In genomic region chr13:74390371-74390990, GRCm38 (mm10) we compare ENCODE assay signal across 7 mouse cellular contexts. TPM values are rescaled to one million over a fixed set of nuclear protein-coding genes. Genes with fewer than 3 reads are reported as not detected.
DNase-seq lines count a peak whose midpoint lies in the region; ATAC-seq lines count a peak whose summit lies in the region.

Gene Zfp72 (minus strand): TSS chr13:74390836.

- no peaks in the 10 kb centered on the region for H3K36me3 ChIP-seq in limb, embryonic 10.5 days
- H3K36me3 ChIP-seq in midbrain, embryonic 12.5 days, result no peaks in the 10 kb centered on the region

- peak within 1 kb of the TSS; percentile 65 for H3K4me3 ChIP-seq in limb, embryonic 10.5 days
- peak within 1 kb of the TSS; percentile 49 for H3K4me3 ChIP-seq in midbrain, embryonic 12.5 days

- peak; percentile 62 for DNase-seq in adrenal gland, adult 8-10 months
- peak; percentile 67 for DNase-seq in embryo, embryonic 9.5 days (ENCODE audit: extremely low spot score)
- peak; percentile 84 to 85 for DNase-seq in heart, adult 18-20 months
- DNase-seq in kidney, adult 18-20 months, result peak; percentile 79
- DNase-seq in limb, embryonic 10.5 days (ENCODE audit: low spot score), result peak; percentile 72
- peak; percentile 57 for DNase-seq in skeletal muscle tissue, adult 2 months (ENCODE audit: low read depth, low spot score)

- ATAC-seq in midbrain, embryonic 12.5 days (ENCODE audit: low FRiP score, low read depth), result peak; percentile 86

- peak within 1 kb of the TSS; percentile 46; the same call in 1 of the 2 replicates for H3K9ac ChIP-seq in midbrain, embryonic 12.5 days (replicated peaks)

- no peaks in the 10 kb centered on the region; the same call in 1 of the 2 replicates for H3K4me1 ChIP-seq in limb, embryonic 10.5 days
- no peaks in the 10 kb centered on the region for H3K4me1 ChIP-seq in midbrain, embryonic 12.5 days

- peak within 1 kb of the TSS; percentile 57 for H3K4me2 ChIP-seq in midbrain, embryonic 12.5 days (replicated peaks)

- no peaks in the 10 kb centered on the region for H3K9me3 ChIP-seq in limb, embryonic 10.5 days (replicated peaks)
- H3K9me3 ChIP-seq in midbrain, embryonic 12.5 days, result no peaks in the 10 kb centered on the region

- H3K27ac ChIP-seq in limb, embryonic 10.5 days, result peak within 1 kb of the TSS; percentile 79
- no peak within 1 kb of the TSS for H3K27ac ChIP-seq in midbrain, embryonic 12.5 days (replicated peaks)

- under 1% methylated on average over 14 of the region's 14 CpGs for WGBS in limb, embryonic 10.5 days
- 2% methylated on average over 14 of the region's 14 CpGs for WGBS in midbrain, embryonic 12.5 days

- H3K27me3 ChIP-seq in limb, embryonic 10.5 days (ENCODE audit: low read depth, poor library complexity, severe bottlenecking), result no peaks in the 10 kb centered on the region
- no peaks in the 10 kb centered on the region for H3K27me3 ChIP-seq in midbrain, embryonic 12.5 days

RNA-seq across cellular contexts. Expression of gene Zfp72, which starts in this region (rescaled TPM):
- 1 to 10 TPM; 3.7 to 5.4 (median 4.7) TPM for total RNA-seq in adrenal gland, adult 8-10 months (2022)
- total RNA-seq in heart, adult 18-20 months (2021), result 1 to 10 TPM; 2.9 to 3.5 TPM
- 5.0 and 5.9 TPM in 2 replicates for polyA plus RNA-seq in limb, embryonic 10.5 days (2016; fragmentation: Nextera tagmentation; extraction: Ambion mirVana)
- 3.5 and 3.7 TPM in 2 replicates for polyA plus RNA-seq in midbrain, embryonic 12.5 days (2016; fragmentation: Nextera tagmentation; extraction: Ambion mirVana)
